Mouse (Mus musculus) neural tube, embryonic 11.5 days (tissue): ENCODE data around the gene Gdf10. TPM values are rescaled to one million over a fixed set of nuclear protein-coding genes. Genes with fewer than 3 reads are reported as not detected.
A peak's percentile ranks its signal among the peaks of the same experiment; 100 is the strongest.

ENCODE experiments used
- ATAC-seq: fragments of 200-750 bp; cut with Nextera tagmentation; 2 replicates; pipeline ENCODE4 v1.8.0; 2017; ENCODE audit warnings: moderate number of reproducible peaks, mild to moderate bottlenecking, moderate TSS enrichment, moderate library complexity; ENCODE audit not compliant: insufficient read depth, low FRiP score, low TSS enrichment
- DNase-seq: peaks from one replicate; pipeline ENCODE4 v3.0.0-alpha.2; 2015; ENCODE audit warnings: low spot score
- H3K27ac ChIP-seq: fragments of 300-500 bp; sonication (generic); 2 replicates; pipeline ENCODE4 v1.5.1; 2014; ENCODE audit warnings: low read depth, mild to moderate bottlenecking, low read length
- H3K27me3 ChIP-seq: fragments of 300-500 bp; sonication (generic); 2 replicates; pipeline ENCODE4 v1.6.1; 2014; ENCODE audit warnings: mild to moderate bottlenecking, low read length, mixed read lengths; ENCODE audit not compliant: control insufficient read depth, insufficient read depth
- H3K36me3 ChIP-seq: fragments of 300-500 bp; sonication (generic); 2 replicates; pipeline ENCODE4 v1.6.1; 2014; ENCODE audit warnings: mild to moderate bottlenecking, low read length, moderate library complexity, mixed read lengths; ENCODE audit not compliant: control insufficient read depth, insufficient read depth
- H3K4me1 ChIP-seq: fragments of 300-500 bp; sonication (generic); 2 replicates; pipeline ENCODE4 v1.6.1; 2014; ENCODE audit warnings: low read length, mixed read lengths; ENCODE audit not compliant: control insufficient read depth, insufficient read depth
- H3K4me2 ChIP-seq: fragments of 300-500 bp; sonication (generic); 2 replicates; pipeline ENCODE4 v1.6.1; 2014; ENCODE audit warnings: low read depth, mild to moderate bottlenecking, moderate library complexity
- H3K4me3 ChIP-seq: fragments of 300-500 bp; sonication (generic); 2 replicates; pipeline ENCODE4 v1.5.1; 2014; ENCODE audit warnings: low read depth, low read length
- H3K9ac ChIP-seq: fragments of 300-500 bp; sonication (generic); 2 replicates; pipeline ENCODE4 v1.6.1; 2014; ENCODE audit warnings: mild to moderate bottlenecking, low read length
- H3K9me3 ChIP-seq: fragments of 300-500 bp; sonication (generic); 2 replicates; pipeline ENCODE4 v1.6.1; 2016; ENCODE audit warnings: low read length; ENCODE audit not compliant: control insufficient read depth
- WGBS: fragments of 180-500 bp; shearing (Covaris S2); extraction: QIAGEN DNeasy Blood & Tissue Kit; methylation state at CpG from one replicate; pipeline ENCODE4 v1.1.7; 2014; 5-methylcytosine and 5-hydroxymethylcytosine counted together
- polyA plus RNA-seq: library from polyadenylated mRNA; unstranded; fragments of >200 nt; fragmentation: Nextera tagmentation; extraction: Ambion mirVana; gene quantifications from 2 replicates; pipeline ENCODE4 v1.2.1, GENCODE M21; 2014

Gdf10 gene
- polyA plus RNA-seq, 1 experiment from 2014 or later, result 20.3 TPM

GRCm38 (mm10) chr14:33952233-33952981 is 29.0 kb downstream of the Gdf10 start:
- ATAC-seq (no peak), DNase-seq (no peak)
- no peaks in the 10 kb centered on the region for H3K36me3 ChIP-seq
- H3K4me1 ChIP-seq, result no peaks in the 10 kb centered on the region
- H3K4me3 ChIP-seq, result no peak overlapping the region
- no peaks in the 10 kb centered on the region for H3K9me3 ChIP-seq
- WGBS, result 58% methylated on average over 6 of the region's 6 CpGs
- H3K27ac ChIP-seq, result no peak overlapping the region
- H3K27me3 ChIP-seq, result no peaks in the 10 kb centered on the region
- no peak overlapping the region for H3K4me2 ChIP-seq
- no peak overlapping the region for H3K9ac ChIP-seq

GRCm38 (mm10) chr14:33953761-33954160 is 30.4 kb downstream of the Gdf10 start, which contains the start of gene Rbp3:
Gene Rbp3, plus strand, starts transcription at chr14:33954003.
- H3K9me3 ChIP-seq, result no peaks in the 10 kb centered on the region
- ATAC-seq (no peak), DNase-seq (no peak)
- no peaks in the 10 kb centered on the region for H3K27me3 ChIP-seq
- 88% methylated on average over 5 of the region's 5 CpGs for WGBS
- no peak within 1 kb of the TSS for H3K4me3 ChIP-seq
- no peak within 1 kb of the TSS for H3K9ac ChIP-seq
- no peak within 1 kb of the TSS for H3K4me2 ChIP-seq
- H3K27ac ChIP-seq, result no peak within 1 kb of the TSS
- no peaks in the 10 kb centered on the region for H3K4me1 ChIP-seq
- no peaks in the 10 kb centered on the region for H3K36me3 ChIP-seq

- no peaks in the 10 kb centered on the region for H3K27me3 ChIP-seq
- no peaks in the 10 kb centered on the region for H3K36me3 ChIP-seq
- 74% methylated on average over 13 of the region's 13 CpGs for WGBS
These were observed 32.7 kb downstream of the Gdf10 start for GRCm38 (mm10) chr14:33956055-33956454.

GRCm38 (mm10) chr14:33958186-33958585 is 34.8 kb downstream of the Gdf10 start:
- no peak overlapping the region for H3K4me3 ChIP-seq
- WGBS, result 94% methylated on average over 4 of the region's 4 CpGs
- no peak overlapping the region for H3K9ac ChIP-seq
- H3K27me3 ChIP-seq, result no peaks in the 10 kb centered on the region
- ATAC-seq (no peak), DNase-seq (no peak)
- no peak overlapping the region for H3K27ac ChIP-seq
- H3K4me1 ChIP-seq, result no peaks in the 10 kb centered on the region
- no peaks in the 10 kb centered on the region for H3K9me3 ChIP-seq
- H3K36me3 ChIP-seq, result no peaks in the 10 kb centered on the region
- no peak overlapping the region for H3K4me2 ChIP-seq

More at GRCm38 (mm10) chr14:33956055-33956454, 32.7 kb downstream of the Gdf10 start:
- Histone ChIP-seq H3K27ac (no peak overlapping the region), H3K9ac (no peak overlapping the region), H3K4me2 (no peak overlapping the region), H3K9me3 (no peaks in the 10 kb centered on the region), H3K4me1 (no peaks in the 10 kb centered on the region), H3K4me3 (no peak overlapping the region)
- ATAC-seq, result no peak
- no peak for DNase-seq

- ATAC-seq, result no peak
- no peaks in the 10 kb centered on the region for H3K4me1 ChIP-seq
- 84% methylated on average over 3 of the region's 3 CpGs for WGBS
- DNase-seq, result no peak
- no peaks in the 10 kb centered on the region for H3K27me3 ChIP-seq
- no peak overlapping the region for H3K4me2 ChIP-seq
- H3K27ac ChIP-seq, result no peak overlapping the region
- H3K36me3 ChIP-seq, result no peaks in the 10 kb centered on the region
- no peak overlapping the region for H3K9ac ChIP-seq
- H3K4me3 ChIP-seq, result no peak overlapping the region
- no peaks in the 10 kb centered on the region for H3K9me3 ChIP-seq
These were observed 35.5 kb downstream of the Gdf10 start for GRCm38 (mm10) chr14:33958841-33959240.

GRCm38 (mm10) chr14:33959341-33959740 is 36.0 kb downstream of the Gdf10 start:
- no peak overlapping the region for H3K27ac ChIP-seq
- H3K4me2 ChIP-seq, result no peak overlapping the region
- no peaks in the 10 kb centered on the region for H3K27me3 ChIP-seq
- DNase-seq, result peak; percentile 63
- WGBS, result 16% methylated on average over 9 of the region's 9 CpGs
- no peak for ATAC-seq
- H3K9ac ChIP-seq, result no peak overlapping the region
- no peaks in the 10 kb centered on the region for H3K36me3 ChIP-seq
- H3K4me1 ChIP-seq, result no peaks in the 10 kb centered on the region
- H3K4me3 ChIP-seq, result no peak overlapping the region
- H3K9me3 ChIP-seq, result no peaks in the 10 kb centered on the region

- Histone ChIP-seq H3K27ac (no peak overlapping the region), H3K4me2 (no peak overlapping the region), H3K4me3 (no peak overlapping the region), H3K9ac (no peak overlapping the region), H3K9me3 (no peaks in the 10 kb centered on the region), H3K4me1 (no peaks in the 10 kb centered on the region), H3K36me3 (no peaks in the 10 kb centered on the region), H3K27me3 (no peaks in the 10 kb centered on the region)
- WGBS, result 65% methylated on average over 7 of the region's 7 CpGs
- ATAC-seq, result no peak
- DNase-seq, result no peak
These were observed 42.3 kb downstream of the Gdf10 start for GRCm38 (mm10) chr14:33965675-33966074.

- Histone ChIP-seq H3K4me2 (no peak overlapping the region), H3K9me3 (no peaks in the 10 kb centered on the region), H3K9ac (no peak overlapping the region), H3K27me3 (no peaks in the 10 kb centered on the region), H3K4me3 (no peak overlapping the region), H3K36me3 (no peaks in the 10 kb centered on the region), H3K4me1 (no peaks in the 10 kb centered on the region), H3K27ac (no peak overlapping the region)
- ATAC-seq, result no peak
- WGBS, result 41% methylated on average over 7 of the region's 7 CpGs
- DNase-seq, result peak; percentile 32
These were observed 49.3 kb downstream of the Gdf10 start for GRCm38 (mm10) chr14:33972679-33973078.

GRCm38 (mm10) chr14:33974752-33975151 is 51.4 kb downstream of the Gdf10 start:
- 56% methylated on average over 5 of the region's 5 CpGs for WGBS
- DNase-seq (no peak), ATAC-seq (no peak)
- H3K4me2 ChIP-seq, result no peak overlapping the region
- H3K27ac ChIP-seq, result no peak overlapping the region
- H3K9me3 ChIP-seq, result no peaks in the 10 kb centered on the region
- 0 out of 2 replicates have a peak, but pooled peaks cover 2% of the 10 kb centered on the region for H3K27me3 ChIP-seq
- H3K9ac ChIP-seq, result no peak overlapping the region; the same call in 1 of the 2 replicates
- no peak overlapping the region for H3K4me3 ChIP-seq
- H3K4me1 ChIP-seq, result no peaks in the 10 kb centered on the region
- H3K36me3 ChIP-seq, result no peaks in the 10 kb centered on the region
